ENCODE assay signal across 9 mouse cellular contexts in genomic region chr15:103352856-103353255, GRCm38 (mm10). TPM values are rescaled to one million over a fixed set of nuclear protein-coding genes. Genes with fewer than 3 reads are reported as not detected.
DNase-seq lines count a peak whose midpoint lies in the region; ATAC-seq and TF ChIP-seq lines count a peak whose summit lies in the region.
"Had no signal": no experiment of that assay in that cellular context is flagged by ENCODE, and none has a peak within 500 bp of the region (broad histone marks: within the 10 kb centered on the region; RNA-seq: fewer than 3 reads in every experiment).

No protein-coding gene starts in this region.

- H3K9me3 ChIP-seq in forebrain, postnatal 0 days (ENCODE audit: low read length) = no peaks in the 10 kb centered on the region
- no peaks in the 10 kb centered on the region for H3K9me3 ChIP-seq in limb, embryonic 11.5 days (ENCODE audit: control insufficient read depth, low read length)
- no peaks in the 10 kb centered on the region for H3K9me3 ChIP-seq in neural tube, embryonic 11.5 days (ENCODE audit: control insufficient read depth, low read length)
- H3K9me3 ChIP-seq: liver, embryonic 15.5 days had no signal

- H3K4me1 ChIP-seq in forebrain, postnatal 0 days (ENCODE audit: insufficient read depth) = no peaks in the 10 kb centered on the region
- no peaks in the 10 kb centered on the region for H3K4me1 ChIP-seq in limb, embryonic 11.5 days (ENCODE audit: control insufficient read depth, insufficient read depth, low read length)
- H3K4me1 ChIP-seq in neural tube, embryonic 11.5 days (ENCODE audit: control insufficient read depth, insufficient read depth, low read length) = no peaks in the 10 kb centered on the region

- TF ChIP-seq CTCF in forebrain, postnatal 0 days (IDR thresholded peaks at IDR 0.05; ENCODE audit: low read depth) = peak; percentile 86

- no peak overlapping the region for H3K27ac ChIP-seq in forebrain, postnatal 0 days (ENCODE audit: low read depth, low read length)
- no peak overlapping the region for H3K27ac ChIP-seq in limb, embryonic 11.5 days (replicated peaks; ENCODE audit: low read depth, low read length)
- H3K27ac ChIP-seq in neural tube, embryonic 11.5 days (ENCODE audit: low read depth, low read length) = no peak overlapping the region
- H3K27ac ChIP-seq: liver, embryonic 15.5 days had no signal

- intact Hi-C loops in heart, postnatal 25 days (cut with DNase I) = no loop called here

- no peak overlapping the region for H3K9ac ChIP-seq in forebrain, postnatal 0 days
- no peak overlapping the region for H3K9ac ChIP-seq in limb, embryonic 11.5 days (ENCODE audit: low read length)
- no peak overlapping the region for H3K9ac ChIP-seq in neural tube, embryonic 11.5 days (ENCODE audit: low read length)
- H3K9ac ChIP-seq: liver, embryonic 15.5 days had no signal

- no peaks in the 10 kb centered on the region for H3K36me3 ChIP-seq in forebrain, postnatal 0 days (ENCODE audit: insufficient read depth)
- H3K36me3 ChIP-seq in limb, embryonic 11.5 days (ENCODE audit: control insufficient read depth, insufficient read depth, low read length) = peaks cover 28% of the 10 kb centered on the region; the same call in 1 of the 2 replicates
- peaks cover 7% of the 10 kb centered on the region for H3K36me3 ChIP-seq in neural tube, embryonic 11.5 days (ENCODE audit: control insufficient read depth, insufficient read depth, low read length)

- no peak overlapping the region for H3K4me3 ChIP-seq in forebrain, postnatal 0 days (ENCODE audit: low read depth, low read length)
- H3K4me3 ChIP-seq in limb, embryonic 11.5 days (ENCODE audit: low read depth, low read length) = no peak overlapping the region
- no peak overlapping the region for H3K4me3 ChIP-seq in neural tube, embryonic 11.5 days (ENCODE audit: low read depth, low read length)
- H3K4me3 ChIP-seq: liver, embryonic 15.5 days had no signal

- ATAC-seq in forebrain, postnatal 0 days = peak; percentile 62
- no peak for ATAC-seq in limb, embryonic 11.5 days (ENCODE audit: insufficient number of reproducible peaks, low FRiP score, low TSS enrichment, low read depth)
- peak; percentile 33; the same call in 1 of the 2 replicates for ATAC-seq in neural tube, embryonic 11.5 days (ENCODE audit: insufficient read depth, low FRiP score, low TSS enrichment)

- no peaks in the 10 kb centered on the region for H3K27me3 ChIP-seq in forebrain, postnatal 0 days (ENCODE audit: insufficient read depth, low read length)
- H3K27me3 ChIP-seq in limb, embryonic 11.5 days (ENCODE audit: control insufficient read depth, insufficient read depth, low read length) = no peaks in the 10 kb centered on the region
- no peaks in the 10 kb centered on the region for H3K27me3 ChIP-seq in neural tube, embryonic 11.5 days (ENCODE audit: control insufficient read depth, insufficient read depth, low read length)
- H3K27me3 ChIP-seq: liver, embryonic 15.5 days had no signal

- 42% methylated on average over 4 of the region's 4 CpGs for WGBS in forebrain, postnatal 0 days
- 44% methylated on average over 4 of the region's 4 CpGs for WGBS in limb, embryonic 11.5 days
- 48% methylated on average over 4 of the region's 4 CpGs for WGBS in neural tube, embryonic 11.5 days

- no peak overlapping the region for H3K4me2 ChIP-seq in forebrain, postnatal 0 days (ENCODE audit: low read depth)
- no peak overlapping the region for H3K4me2 ChIP-seq in limb, embryonic 11.5 days (ENCODE audit: low read depth, severe bottlenecking)
- H3K4me2 ChIP-seq in neural tube, embryonic 11.5 days (ENCODE audit: low read depth) = no peak overlapping the region
- H3K4me2 ChIP-seq: liver, embryonic 15.5 days had no signal

- DNase-seq in heart, adult 11 months = peak; percentile 94
- DNase-seq in heart, postnatal 25 days (ENCODE audit: low spot score) = no peak
- peak; percentile 70 for DNase-seq in A20 (ENCODE audit: low read depth, low spot score)
- peak; percentile 72 for DNase-seq in adrenal gland, postnatal 10 days
- DNase-seq in forebrain, postnatal 0 days = peak; percentile 72
- peak; percentile 73 for DNase-seq in limb, embryonic 11.5 days (ENCODE audit: low spot score)
- DNase-seq in neural tube, embryonic 11.5 days (ENCODE audit: low spot score) = peak; percentile 63
- DNase-seq in yolk sac, embryonic 10.5 days (ENCODE audit: low spot score) = no peak

RNA-seq across cellular contexts. Expression of gene Zfp385a, which starts 13.0 kb away (rescaled TPM):
- 10 to 100 TPM; 12.5 to 13.7 TPM for total RNA-seq in heart, postnatal 25 days (2021)
- 10 to 100 TPM; 20.1 to 24.2 TPM for total RNA-seq in adrenal gland, postnatal 10 days (2021)
- total RNA-seq in forebrain, postnatal 0 days (2014; rRNA removed) = 11.6 and 13.0 TPM in 2 replicates
- polyA plus RNA-seq in forebrain, postnatal 0 days (2015; fragmentation: Nextera tagmentation; extraction: Ambion mirVana) = 20.5 and 21.3 TPM in 2 replicates
- polyA plus RNA-seq in limb, embryonic 11.5 days (2014; fragmentation: Nextera tagmentation; extraction: Ambion mirVana) = 19.2 and 22.9 TPM in 2 replicates
- 26.1 and 27.5 TPM in 2 replicates for polyA plus RNA-seq in neural tube, embryonic 11.5 days (2014; fragmentation: Nextera tagmentation; extraction: Ambion mirVana)

RNA-seq across cellular contexts. Expression of gene Itga5, which starts 13.7 kb away (rescaled TPM):
- total RNA-seq in heart, postnatal 25 days (2021) = 10 to 100 TPM; 48.1 to 48.2 TPM
- 10 to 100 TPM; 38.0 to 38.2 TPM for total RNA-seq in adrenal gland, postnatal 10 days (2021)
- 2.2 and 3.2 TPM in 2 replicates for total RNA-seq in forebrain, postnatal 0 days (2014; rRNA removed)
- 2.9 and 3.5 TPM in 2 replicates for polyA plus RNA-seq in forebrain, postnatal 0 days (2015; fragmentation: Nextera tagmentation; extraction: Ambion mirVana)
- 28.6 and 31.7 TPM in 2 replicates for polyA plus RNA-seq in limb, embryonic 11.5 days (2014; fragmentation: Nextera tagmentation; extraction: Ambion mirVana)
- 21.0 and 21.3 TPM in 2 replicates for polyA plus RNA-seq in neural tube, embryonic 11.5 days (2014; fragmentation: Nextera tagmentation; extraction: Ambion mirVana)

RNA-seq across cellular contexts. Expression of gene Gpr84, which starts 42.4 kb away (rescaled TPM):
- not detected for total RNA-seq in heart, postnatal 25 days (2021)
- total RNA-seq in adrenal gland, postnatal 10 days (2021) = not detected
- 0.29 and 0.54 TPM in 2 replicates for total RNA-seq in forebrain, postnatal 0 days (2014; rRNA removed)
- 0.31 and 0.33 TPM in 2 replicates for polyA plus RNA-seq in forebrain, postnatal 0 days (2015; fragmentation: Nextera tagmentation; extraction: Ambion mirVana)
- polyA plus RNA-seq in limb, embryonic 11.5 days (2014; fragmentation: Nextera tagmentation; extraction: Ambion mirVana) = 0.31 TPM in 1 of 2 replicates, not detected in the other
- 0.34 and 0.50 TPM in 2 replicates for polyA plus RNA-seq in neural tube, embryonic 11.5 days (2014; fragmentation: Nextera tagmentation; extraction: Ambion mirVana)

Comparison
In these comparisons a context has a peak if more than half of its experiments do, and no peak if none do; other contexts are left out.
1. DNase-seq: peak in heart, adult 11 months (single experiment), A20 (single experiment), adrenal gland, postnatal 10 days (single experiment), forebrain, postnatal 0 days (single experiment), limb, embryonic 11.5 days (single experiment) and neural tube, embryonic 11.5 days (single experiment); none in heart, postnatal 25 days (single experiment) and yolk sac, embryonic 10.5 days (single experiment).